Mouse (Mus musculus) gastrocnemius, postnatal 14 days (tissue): ENCODE results near the gene Stac2. TPM values are rescaled to one million over a fixed set of nuclear protein-coding genes. Genes with fewer than 3 reads are reported as not detected.

Source experiments
- DNase-seq: peaks from one replicate; pipeline ENCODE4 v3.0.0; 2021; ENCODE audit warnings: mixed read lengths
- intact Hi-C: fragments of 180-260 bp; cut with DNase I; formaldehyde crosslinking; loops from one replicate; pipeline ENCODE4 v1.15.1; 2025; ENCODE audit warnings: low total_unique reads
- long read RNA-seq, 2 experiments: library from polyadenylated mRNA; stranded (forward); transcript quantifications; one replicate each; pipeline ENCODE4 v2.0.0; 2021
- total RNA-seq, 2 experiments: library from RNA; stranded (reverse); gene quantifications; 2 replicates each; pipeline ENCODE4 v1.2.3; 2021

Stac2 gene
- total RNA-seq = under 1 TPM; 0.07 to 0.29 TPM
- long read RNA-seq, experiment 1 = 0 reads
- long read RNA-seq, experiment 2 = 0 reads

GRCm38 (mm10) chr11:98052989-98053834 is at the start of gene Stac2:
Stac2 (minus strand) TSS chr11:98053462.
- intact Hi-C loops = no loop called here
- peak; percentile 75 for DNase-seq

GRCm38 (mm10) chr11:98101332-98101731 is 48.1 kb upstream of the Stac2 start:
- intact Hi-C loops = no loop called here
- no peak for DNase-seq

GRCm38 (mm10) chr11:98090583-98090982 is 37.3 kb upstream of the Stac2 start:
- DNase-seq = no peak
- intact Hi-C loops = no loop called here

DNA sequence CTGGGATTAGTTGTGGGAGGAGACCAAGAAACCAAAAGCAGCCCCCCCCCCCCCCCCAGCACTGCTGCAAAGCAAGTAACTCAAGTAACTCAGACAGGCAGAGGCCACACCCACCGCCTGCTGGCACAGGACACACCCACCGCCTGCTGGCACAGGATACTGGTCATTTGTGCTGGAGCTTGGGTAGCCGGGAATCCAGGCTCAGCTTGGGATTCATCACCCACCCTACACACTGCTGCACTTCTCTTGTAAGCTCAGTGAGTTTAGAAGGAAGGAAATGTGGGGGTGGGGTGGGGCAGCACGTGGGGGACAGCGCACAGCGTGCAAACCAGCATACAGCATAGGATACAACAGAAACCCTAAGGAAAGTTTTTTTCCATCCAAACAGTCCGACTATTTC is 35.0 kb upstream of the Stac2 start:
- peak; percentile 61 for DNase-seq
- intact Hi-C loops = no loop called here

DNA sequence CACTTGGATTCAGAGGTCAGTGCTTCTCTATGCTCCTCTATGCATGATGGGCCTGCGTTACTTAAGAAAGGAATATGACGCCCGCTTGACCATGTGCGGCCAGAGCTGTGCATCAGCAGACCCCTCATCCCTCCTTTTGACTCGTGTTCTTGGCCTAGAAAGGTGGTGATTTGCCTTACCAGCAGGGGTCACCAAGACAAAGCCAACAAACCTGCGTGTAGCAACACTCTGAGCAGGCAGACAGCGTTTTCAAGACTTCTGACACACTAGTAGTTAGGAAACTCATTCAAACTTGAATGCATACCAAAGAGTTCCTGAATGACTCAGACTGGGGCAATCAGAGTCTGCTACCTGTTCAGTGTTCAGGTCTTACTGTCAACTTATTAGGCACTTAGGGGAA is 33.3 kb upstream of the Stac2 start:
- DNase-seq = no peak
- intact Hi-C loops = no loop called here

- intact Hi-C loops = no loop called here
These were observed 32.9 kb upstream of the Stac2 start for GRCm38 (mm10) chr11:98086141-98086540.

DNA sequence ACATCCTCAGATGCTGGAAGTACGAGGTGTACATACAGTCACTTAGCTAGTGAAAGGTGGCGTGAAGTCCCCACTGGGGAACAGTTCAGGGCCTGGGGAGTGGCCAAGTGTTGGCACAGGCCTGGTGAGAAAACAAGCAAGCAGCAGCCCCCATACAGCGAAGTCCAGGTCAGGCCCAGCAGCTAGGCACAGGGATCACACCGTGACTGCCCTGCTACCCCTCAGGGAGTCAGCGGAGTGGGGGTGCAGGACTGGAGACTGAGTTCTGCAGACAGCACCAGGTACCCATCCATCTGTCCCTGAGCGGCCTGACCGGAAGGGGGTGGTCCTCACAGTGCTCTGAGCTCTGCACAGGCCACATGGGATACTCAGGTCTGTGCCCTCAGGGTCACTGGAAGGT is 29.5 kb upstream of the Stac2 start:
- no peak for DNase-seq
- intact Hi-C loops = no loop called here

More at GRCm38 (mm10) chr11:98086141-98086540, 32.9 kb upstream of the Stac2 start:
- no peak for DNase-seq

DNA sequence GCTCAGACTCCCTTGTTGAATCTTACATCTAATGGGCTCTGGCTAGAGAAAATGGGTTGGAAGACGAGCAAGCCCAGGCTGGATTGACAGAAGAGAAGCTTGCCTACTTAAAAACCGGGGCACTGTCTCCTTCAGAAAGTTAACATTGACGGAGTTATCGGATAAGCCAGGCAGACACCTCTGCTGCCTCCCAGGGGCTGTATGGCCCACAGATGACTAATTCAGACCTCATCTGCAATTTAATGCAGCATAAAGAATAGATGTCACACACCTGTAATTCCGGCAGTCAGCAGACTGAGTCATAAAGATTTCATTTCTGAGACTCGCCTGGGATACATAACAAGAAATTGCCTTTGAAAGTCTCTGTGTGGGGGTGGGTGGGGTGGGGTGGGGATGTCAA is 27.2 kb upstream of the Stac2 start:
- intact Hi-C loops = no loop called here
- no peak for DNase-seq

DNA sequence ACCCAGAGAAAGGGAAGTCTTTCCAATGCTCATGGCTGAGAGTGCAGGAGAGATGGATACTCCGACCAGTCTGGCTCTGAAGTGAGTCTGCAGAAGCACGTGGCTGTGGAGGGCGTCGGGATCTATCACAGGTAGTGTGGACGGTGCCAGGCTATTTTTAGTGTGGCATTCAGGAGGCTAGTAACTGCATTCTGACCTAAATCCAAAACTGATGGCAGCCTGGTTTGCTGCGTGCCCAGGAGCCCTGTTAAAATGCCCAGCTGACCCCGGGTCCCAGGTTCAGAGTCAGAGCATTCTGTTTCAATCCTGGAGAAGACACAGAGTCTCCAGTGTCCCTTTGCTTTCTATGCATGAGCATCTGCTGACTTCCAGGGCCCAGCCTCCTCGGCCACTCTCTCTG is 23.8 kb upstream of the Stac2 start:
- DNase-seq = peak; percentile 14
- intact Hi-C loops = loop anchor here (10.0 kb wide), 1 partner anchor 182 kb away; no protein-coding TSS in a partner anchor

DNA sequence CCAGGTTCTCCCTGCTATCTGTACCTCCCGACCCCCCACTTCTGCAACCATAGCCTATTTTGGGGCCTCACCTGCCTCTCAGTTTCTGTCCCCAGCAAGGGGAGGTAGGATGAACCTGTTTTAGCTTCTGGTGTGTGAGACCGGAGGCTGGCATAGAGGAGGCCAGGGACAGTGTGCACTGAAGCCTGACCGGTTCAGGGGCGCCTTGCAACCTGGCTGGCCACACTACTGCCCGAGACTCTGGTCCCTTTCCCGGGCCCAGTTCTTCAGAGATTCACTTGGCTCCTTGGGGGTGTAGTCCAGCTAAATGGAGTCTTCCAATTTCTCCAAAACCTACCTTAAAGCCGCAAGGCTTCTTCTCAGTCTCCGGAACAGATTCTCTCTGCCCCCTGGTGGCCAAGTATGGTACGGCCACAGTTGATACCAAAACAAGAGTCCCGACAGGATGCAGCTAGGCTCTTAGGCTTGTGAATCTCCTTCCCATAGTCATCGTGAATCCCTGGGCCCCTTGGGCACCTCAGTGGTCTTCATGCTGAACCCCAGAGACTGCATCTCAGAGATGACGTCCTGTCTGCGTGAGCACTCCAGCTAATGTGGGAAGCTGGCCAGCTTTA is 22.0 kb upstream of the Stac2 start:
- DNase-seq = peak; percentile 84
- intact Hi-C loops = loop anchor here (2.0 to 10.0 kb wide), 2 partner anchors 41 to 181 kb away; no protein-coding TSS in a partner anchor

GRCm38 (mm10) chr11:98073442-98073841 is 20.2 kb upstream of the Stac2 start:
- intact Hi-C loops = loop anchor here (10.0 kb wide), 1 partner anchor 179 kb away; no protein-coding TSS in a partner anchor
- DNase-seq = no peak

DNA sequence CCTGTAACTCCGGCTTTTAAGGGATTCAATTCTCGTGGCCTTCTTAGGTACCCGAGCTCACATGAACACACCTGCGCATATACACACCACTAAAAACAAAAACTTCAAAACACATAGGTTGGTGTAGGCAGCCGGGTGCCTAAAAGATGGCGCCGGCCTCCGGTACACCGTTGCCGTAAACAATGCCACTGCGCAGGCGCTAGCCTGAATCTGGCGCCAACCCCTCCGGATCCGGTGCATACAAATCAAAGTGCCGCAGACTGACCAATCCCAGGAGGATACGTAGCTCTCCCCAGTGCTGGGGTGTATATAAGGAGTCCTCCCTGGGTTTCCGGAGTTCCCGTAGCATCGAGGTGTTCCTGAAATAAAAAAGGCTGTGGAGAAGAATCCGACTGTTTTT is 14.0 kb upstream of the Stac2 start:
- intact Hi-C loops = no loop called here

DNA sequence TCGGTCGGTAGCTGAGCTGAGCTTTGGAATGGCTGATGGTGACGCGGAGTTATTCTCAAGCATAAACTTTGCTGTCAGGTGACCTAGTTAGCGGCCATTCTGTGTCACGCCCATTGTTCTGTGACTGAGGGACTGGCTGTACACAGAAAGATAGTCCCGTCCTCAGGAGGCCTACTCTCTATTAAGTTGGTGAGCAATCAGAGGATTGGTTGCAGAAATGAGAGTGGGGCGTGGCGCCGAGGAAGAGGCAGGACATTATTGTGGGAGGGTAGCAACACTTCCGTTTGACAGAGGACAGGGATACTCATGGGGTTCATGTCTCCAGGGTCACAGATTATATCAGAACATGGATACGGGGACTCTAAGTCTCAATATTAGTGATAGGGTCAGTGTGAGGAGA is 12.9 kb upstream of the Stac2 start:
- intact Hi-C loops = no loop called here

More for the DNA sequence above, 14.0 kb upstream of the Stac2 start:
- DNase-seq = no peak

DNA sequence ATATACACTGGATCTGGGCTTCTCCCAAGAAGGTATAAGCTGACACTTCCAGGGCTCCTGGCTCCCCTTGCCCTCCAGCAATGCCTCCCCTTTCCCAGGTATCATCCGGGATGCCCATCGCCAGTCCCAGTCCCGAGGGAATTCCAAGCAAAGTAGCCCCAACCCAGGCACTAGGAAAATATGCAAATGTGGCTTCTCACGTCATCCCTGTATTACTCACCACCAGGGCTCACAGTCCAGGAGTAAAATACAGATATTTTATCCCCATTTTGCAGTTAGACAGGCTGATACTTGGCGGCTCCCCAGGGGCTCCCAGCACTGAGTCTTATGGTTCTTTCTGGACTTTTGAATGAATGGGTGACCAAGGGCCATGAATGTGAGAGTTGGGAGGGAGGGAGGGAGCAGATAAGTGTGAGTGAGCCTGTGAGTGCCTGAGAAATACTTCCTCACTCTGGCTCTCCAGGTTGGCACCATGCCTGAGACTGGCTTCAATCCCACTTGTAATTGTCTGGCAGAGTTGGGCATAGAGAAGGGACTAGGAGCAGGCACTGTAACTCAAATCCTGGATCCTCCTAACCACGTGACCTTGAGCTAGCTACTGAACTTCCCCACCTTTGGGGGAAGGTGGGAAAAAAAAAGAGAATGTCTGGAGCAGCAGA is 8.8 kb upstream of the Stac2 start:
- intact Hi-C loops = no loop called here
- no peak for DNase-seq

More for the DNA sequence above, 12.9 kb upstream of the Stac2 start:
- no peak for DNase-seq

GRCm38 (mm10) chr11:98061441-98061840 is 8.2 kb upstream of the Stac2 start:
- DNase-seq = no peak
- intact Hi-C loops = no loop called here

- no peak for DNase-seq
- intact Hi-C loops = no loop called here
These were observed 6.9 kb upstream of the Stac2 start for GRCm38 (mm10) chr11:98060104-98060692.

- DNase-seq = peak; percentile 41
- intact Hi-C loops = no loop called here
These were observed 6.4 kb upstream of the Stac2 start for GRCm38 (mm10) chr11:98059662-98060061.

GRCm38 (mm10) chr11:98057998-98058397 is 4.7 kb upstream of the Stac2 start:
- DNase-seq = no peak
- intact Hi-C loops = no loop called here

- DNase-seq = no peak
- intact Hi-C loops = no loop called here
These were observed 4.2 kb upstream of the Stac2 start for GRCm38 (mm10) chr11:98057466-98057865.
